Mouse (Mus musculus) embryo, embryonic 10.5 days (tissue): ENCODE data around the gene Pcdh9.
A peak's percentile ranks its signal among the peaks of the same experiment; 100 is the strongest.

Source experiments
- DNase-seq: peaks from one replicate; pipeline ENCODE4 v3.0.0-alpha.2; 2015; ENCODE audit warnings: low spot score

Gene Pcdh9

GRCm38 (mm10) chr14:93786234-93786633 lies 104.2 kb downstream of the Pcdh9 start:
- DNase-seq = no peak

DNA sequence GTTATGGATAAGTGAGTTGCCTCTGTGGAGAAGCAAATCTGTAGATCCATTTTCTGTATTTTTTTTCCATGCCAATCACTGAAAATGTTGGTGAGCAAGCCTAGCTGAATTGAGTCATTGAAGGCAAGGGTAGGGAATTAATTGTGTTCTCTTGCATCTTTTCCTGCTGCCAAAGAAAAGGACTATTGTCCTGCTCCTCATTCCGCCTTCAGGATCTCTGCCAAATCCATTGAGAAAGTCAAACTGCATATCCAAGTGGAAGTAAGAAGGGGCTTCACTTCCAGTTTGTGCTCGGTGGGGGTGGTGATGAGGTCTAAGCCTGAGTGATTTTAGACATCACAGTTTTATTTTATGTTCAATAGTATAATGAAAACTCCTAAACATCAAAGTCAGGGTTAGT lies 105.4 kb downstream of the Pcdh9 start:
- no peak for DNase-seq

GRCm38 (mm10) chr14:93762855-93763254 lies 127.6 kb downstream of the Pcdh9 start:
- no peak for DNase-seq

- no peak for DNase-seq
These were observed 156.3 kb downstream of the Pcdh9 start for GRCm38 (mm10) chr14:93734077-93734673.

GRCm38 (mm10) chr14:93725798-93726197 lies 164.7 kb downstream of the Pcdh9 start:
- DNase-seq = no peak

DNA sequence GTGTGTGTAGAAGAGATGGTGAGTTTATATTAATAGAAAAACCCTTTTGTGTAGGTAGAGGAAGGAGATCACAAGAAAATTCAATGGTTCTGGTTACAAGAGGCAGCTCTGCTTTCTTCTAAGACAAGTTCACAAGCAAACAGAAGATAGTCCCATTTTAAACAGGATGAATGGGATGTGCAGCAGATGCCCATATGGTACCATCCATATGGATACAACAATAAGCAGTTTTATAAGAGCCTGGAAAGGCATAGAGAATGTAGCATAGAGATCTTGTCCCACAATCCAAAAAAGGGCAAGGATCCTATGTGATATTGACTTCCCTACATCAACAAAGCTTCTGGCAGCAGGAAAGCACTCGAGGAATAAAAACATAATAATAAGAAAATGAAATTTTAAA lies 171.3 kb downstream of the Pcdh9 start:
- no peak for DNase-seq

GRCm38 (mm10) chr14:93713250-93713935 lies 177.1 kb downstream of the Pcdh9 start:
- peak; percentile 11 for DNase-seq

DNA sequence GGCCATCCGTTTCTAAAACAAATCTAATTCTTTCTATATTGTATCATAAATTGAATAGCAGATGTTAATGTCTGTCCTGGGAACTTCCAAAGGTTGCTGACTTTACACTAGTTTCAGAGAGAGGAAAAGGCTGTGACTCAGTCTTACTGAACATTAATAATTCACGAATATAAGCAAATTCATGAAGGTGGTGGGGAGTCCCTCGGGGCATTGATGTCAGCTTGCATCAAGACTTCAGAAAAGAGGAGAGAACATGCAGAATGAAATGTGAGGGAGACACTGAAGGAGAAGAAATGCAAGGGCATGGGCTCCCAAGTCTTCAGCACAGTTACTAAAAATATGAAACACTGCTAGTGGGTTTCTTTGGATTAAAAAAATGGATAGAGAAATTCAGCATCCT lies 181.8 kb downstream of the Pcdh9 start:
- DNase-seq = no peak

DNA sequence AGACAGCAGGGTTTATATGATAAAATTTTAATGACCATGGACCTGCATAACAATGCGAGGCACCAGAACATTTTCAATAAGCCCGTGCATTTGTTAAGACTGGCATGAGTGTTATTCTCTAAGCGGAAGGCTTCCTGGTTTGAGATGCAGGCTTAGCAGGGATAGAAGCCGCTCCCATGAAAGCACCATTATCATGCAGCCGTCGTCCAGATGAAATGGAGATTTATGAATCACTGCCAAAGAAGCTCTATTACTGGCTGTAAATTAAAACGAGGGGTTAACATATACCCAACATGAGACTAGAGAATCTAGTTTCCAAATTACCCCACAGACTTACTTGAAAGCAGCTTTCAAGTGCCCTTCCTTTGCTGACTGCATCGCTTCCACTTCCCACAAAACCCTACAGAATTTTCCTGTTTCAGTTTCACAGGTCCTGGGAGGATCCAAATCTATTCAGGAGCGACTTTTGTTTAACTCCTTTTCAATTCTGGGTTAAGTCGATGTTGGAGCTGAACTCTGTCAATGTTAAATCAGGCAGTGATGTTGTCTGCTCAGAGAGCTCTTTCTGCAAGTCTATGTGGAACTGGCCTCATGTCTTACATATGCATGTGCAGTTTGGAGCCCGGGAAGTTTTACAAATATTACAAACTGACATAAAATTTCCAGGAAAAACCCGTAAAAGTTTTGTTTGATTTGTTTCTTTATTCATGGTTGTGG lies 188.9 kb downstream of the Pcdh9 start:
- DNase-seq = no peak

DNA sequence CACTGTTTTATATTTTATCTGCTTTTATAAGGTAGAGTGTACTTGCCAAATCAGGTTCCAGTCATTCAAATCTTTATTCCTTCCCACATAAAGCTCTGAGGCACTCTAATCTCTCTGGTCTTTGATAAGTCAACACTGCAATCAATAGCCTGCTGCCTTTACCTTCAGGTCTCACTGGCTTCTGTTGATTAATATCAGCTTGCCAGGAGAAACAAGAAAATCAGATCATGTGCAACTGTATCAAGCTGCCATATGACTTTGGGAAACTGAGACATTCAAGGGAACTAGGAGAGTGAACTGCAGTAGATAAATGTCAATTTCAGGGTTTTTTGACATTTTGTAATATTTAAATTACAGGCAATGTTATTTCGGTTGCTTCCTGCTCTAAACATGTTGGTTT lies 189.6 kb downstream of the Pcdh9 start:
- no peak for DNase-seq

- no peak for DNase-seq
These were observed 205.8 kb downstream of the Pcdh9 start for GRCm38 (mm10) chr14:93684641-93685040.

GRCm38 (mm10) chr14:93675273-93676068 lies 215.0 kb downstream of the Pcdh9 start:
- no peak for DNase-seq

GRCm38 (mm10) chr14:93653986-93654757 lies 236.3 kb downstream of the Pcdh9 start:
- DNase-seq = no peak

- DNase-seq = no peak
These were observed 263.2 kb downstream of the Pcdh9 start for GRCm38 (mm10) chr14:93627241-93627640.

DNA sequence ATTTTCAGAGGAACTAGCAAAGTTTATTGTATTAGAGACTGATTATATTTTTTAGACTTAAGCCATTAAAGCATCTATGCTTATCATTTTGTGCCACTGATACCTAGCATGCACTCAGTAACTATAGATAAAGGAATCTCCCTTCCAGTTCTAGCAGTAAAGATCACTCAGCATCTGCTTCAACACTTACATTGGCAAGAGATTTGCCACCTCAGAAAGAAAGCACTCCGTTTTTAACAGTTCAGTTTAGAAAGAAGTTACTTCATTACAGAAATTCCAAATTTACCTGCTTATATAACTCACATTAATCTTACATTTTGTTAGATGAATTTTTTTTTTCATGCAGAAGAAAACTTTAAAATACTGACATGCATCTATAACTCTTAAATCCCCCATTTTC lies 266.3 kb downstream of the Pcdh9 start:
- no peak for DNase-seq

GRCm38 (mm10) chr14:93621211-93621610 lies 269.3 kb downstream of the Pcdh9 start:
- DNase-seq = peak; percentile 4

DNA sequence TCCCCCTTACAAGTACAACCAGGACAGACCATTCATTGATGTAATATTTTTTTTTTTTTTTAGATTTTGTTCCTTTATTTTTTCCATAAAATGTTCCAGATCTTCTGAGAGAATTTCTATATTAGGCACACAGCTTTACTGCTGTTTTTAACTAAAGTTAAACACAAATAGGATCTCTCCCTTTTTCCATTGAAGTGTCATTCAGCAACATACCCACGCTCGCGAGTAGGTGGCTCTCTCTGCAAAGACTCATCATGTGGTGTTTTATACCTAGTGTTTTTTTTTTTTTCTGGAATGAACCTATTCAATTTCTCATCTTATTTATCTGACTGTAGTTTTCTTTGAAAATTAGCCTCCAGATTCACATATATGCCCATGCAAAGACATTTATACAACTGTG lies 282.9 kb downstream of the Pcdh9 start:
- DNase-seq = no peak

GRCm38 (mm10) chr14:93599997-93600396 lies 290.5 kb downstream of the Pcdh9 start:
- no peak for DNase-seq

- DNase-seq = no peak
These were observed 305.0 kb downstream of the Pcdh9 start for GRCm38 (mm10) chr14:93585432-93586024.

GRCm38 (mm10) chr14:93564361-93564760 lies 326.1 kb downstream of the Pcdh9 start:
- no peak for DNase-seq

- DNase-seq = no peak
These were observed 328.9 kb downstream of the Pcdh9 start for GRCm38 (mm10) chr14:93561577-93561976.
